Mouse (Mus musculus) intestine, embryonic 14.5 days (tissue): ENCODE measurements around the gene B4gat1. TPM values are rescaled to one million over a fixed set of nuclear protein-coding genes. Genes with fewer than 3 reads are reported as not detected.
A peak's percentile ranks its signal among the peaks of the same experiment; 100 is the strongest.

Experiments
- ATAC-seq: fragments of 200-750 bp; cut with Nextera tagmentation; replicated peaks from 2 replicates; pipeline ENCODE4 v1.8.0; 2017; ENCODE audit warnings: low read depth, moderate number of reproducible peaks, moderate TSS enrichment, moderate library complexity; ENCODE audit not compliant: low FRiP score, low TSS enrichment
- DNase-seq: peaks from one replicate; pipeline ENCODE4 v3.0.0-alpha.2; 2018; ENCODE audit warnings: low spot score
- H3K27ac ChIP-seq: fragments of 300-500 bp; sonication (generic); 2 replicates; pipeline ENCODE4 v1.5.1; 2014; ENCODE audit warnings: low read depth, mild to moderate bottlenecking, control low read depth
- H3K27me3 ChIP-seq: fragments of 300-500 bp; sonication (generic); replicated peaks from 2 replicates; pipeline ENCODE4 v1.6.1; 2014; ENCODE audit warnings: low read length, control low read depth; ENCODE audit not compliant: control insufficient read depth, insufficient read depth
- H3K36me3 ChIP-seq: fragments of 300-500 bp; sonication (generic); 2 replicates; pipeline ENCODE4 v1.6.1; 2014; ENCODE audit warnings: low read length, control low read depth; ENCODE audit not compliant: control insufficient read depth, insufficient read depth
- H3K4me1 ChIP-seq: fragments of 300-500 bp; sonication (generic); replicated peaks from 2 replicates; pipeline ENCODE4 v1.6.1; 2014; ENCODE audit warnings: low read length, control low read depth, mixed read lengths; ENCODE audit not compliant: control insufficient read depth, insufficient read depth
- H3K4me2 ChIP-seq: fragments of 300-500 bp; sonication (generic); 2 replicates; pipeline ENCODE4 v1.6.1; 2014; ENCODE audit warnings: low read length
- H3K4me3 ChIP-seq: fragments of 300-500 bp; sonication (generic); 2 replicates; pipeline ENCODE4 v1.5.1; 2014; ENCODE audit warnings: low read depth, low read length, control low read depth, mixed read lengths
- H3K9ac ChIP-seq: fragments of 300-500 bp; sonication (generic); 2 replicates; pipeline ENCODE4 v1.6.1; 2014; ENCODE audit warnings: mild to moderate bottlenecking, low read length
- H3K9me3 ChIP-seq: fragments of 300-500 bp; sonication (generic); 2 replicates; pipeline ENCODE4 v1.6.1; 2016; ENCODE audit warnings: low read length, control low read depth; ENCODE audit not compliant: control insufficient read depth
- WGBS: fragments of 180-500 bp; shearing (Covaris S2); extraction: QIAGEN DNeasy Blood & Tissue Kit; methylation state at CpG from one replicate; pipeline ENCODE4 v1.1.7; 2014; 5-methylcytosine and 5-hydroxymethylcytosine counted together
- polyA plus RNA-seq: library from polyadenylated mRNA; unstranded; fragments of >200 nt; fragmentation: Nextera tagmentation; extraction: Ambion mirVana; gene quantifications from 2 replicates; pipeline ENCODE4 v1.2.1, GENCODE M21; 2014

Gene B4gat1
- 39.1 and 45.2 TPM in 2 replicates for polyA plus RNA-seq

DNA sequence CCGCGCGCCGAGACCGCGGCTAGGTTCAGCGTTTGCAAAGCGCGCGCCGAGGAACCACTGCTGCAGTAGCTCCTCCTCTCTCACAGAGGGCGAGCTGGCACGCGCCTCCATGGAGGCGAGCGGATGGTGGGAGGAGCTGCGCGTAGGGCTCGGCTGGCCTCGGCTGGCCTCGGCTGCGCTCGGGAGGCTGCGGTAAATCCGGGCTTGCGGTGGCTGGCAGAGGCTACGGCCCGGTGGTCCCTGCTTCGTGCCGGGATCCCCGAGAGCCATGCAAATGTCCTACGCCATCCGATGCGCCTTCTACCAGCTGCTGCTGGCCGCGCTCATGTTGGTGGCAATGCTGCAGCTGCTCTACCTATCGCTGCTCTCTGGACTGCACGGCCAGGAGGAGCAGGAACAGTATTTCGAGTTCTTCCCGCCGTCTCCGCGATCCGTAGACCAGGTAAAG, at the start of gene B4gat1, which contains the start of gene AC124502.3:
Gene B4gat1 (plus strand): TSS at position 118 of the 448 bp plus-strand sequence.
Gene AC124502.3 (plus strand): TSS at position 183 of the 448 bp plus-strand sequence.
- Histone ChIP-seq H3K27me3 (no peaks in the 10 kb centered on the region), H3K4me2 (peak within 1 kb of the TSS; percentile 95), H3K9ac (peak within 1 kb of the TSS; percentile 69), H3K4me1 (peaks cover 16% of the 10 kb centered on the region), H3K27ac (peak within 1 kb of the TSS; percentile 90), H3K4me3 (peak within 1 kb of the TSS; percentile 95), H3K36me3 (0 out of 2 replicates have a peak, but pooled peaks cover 2% of the 10 kb centered on the region), H3K9me3 (no peaks in the 10 kb centered on the region)
- WGBS: 0% methylated on average over 43 of the region's 44 CpGs
- peak; percentile 91 for DNase-seq
- peak; percentile 86 for ATAC-seq

DNA sequence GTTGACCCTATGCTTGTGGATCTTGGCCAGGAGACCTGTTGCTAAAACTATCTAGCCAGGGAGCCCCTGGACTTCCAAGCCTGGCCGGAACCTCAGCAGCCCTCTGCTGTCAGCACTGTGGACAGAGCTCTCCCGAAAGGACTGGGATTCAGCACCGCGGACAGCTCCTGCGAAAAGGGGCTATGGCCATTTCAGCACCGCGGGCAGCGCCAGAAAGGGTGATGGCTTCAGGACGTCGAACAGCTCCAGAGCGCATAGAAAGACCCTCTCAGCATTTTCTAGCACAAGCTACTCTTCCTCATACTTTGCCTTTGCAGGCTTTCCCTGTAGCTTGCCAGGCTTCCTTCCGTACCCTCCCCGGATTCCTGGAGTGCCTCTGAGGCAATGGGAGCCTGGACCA, 49.6 kb upstream of the B4gat1 start:
- WGBS: 2% methylated on average over 13 of the region's 13 CpGs
- ATAC-seq: no peak

GRCm38 (mm10) chr19:4989434-4990255, 49.0 kb upstream of the B4gat1 start:
- H3K4me1 ChIP-seq: 0 out of 2 replicates have a peak, but pooled peaks cover 4% of the 10 kb centered on the region
- no peak overlapping the region for H3K9ac ChIP-seq
- no peak overlapping the region for H3K4me3 ChIP-seq
- no peak overlapping the region for H3K4me2 ChIP-seq
- H3K27ac ChIP-seq: no peak overlapping the region
- H3K27me3 ChIP-seq: peaks cover 47% of the 10 kb centered on the region
- no peaks in the 10 kb centered on the region for H3K9me3 ChIP-seq
- 20% methylated on average over 45 of the region's 47 CpGs for WGBS
- H3K36me3 ChIP-seq: no peaks in the 10 kb centered on the region
- ATAC-seq (no peak), DNase-seq (peak; percentile 63)

More for the DNA sequence above, 49.6 kb upstream of the B4gat1 start:
- Histone ChIP-seq H3K9ac (no peak overlapping the region), H3K27me3 (peaks cover 54% of the 10 kb centered on the region), H3K4me2 (no peak overlapping the region), H3K4me1 (0 out of 2 replicates have a peak, but pooled peaks cover 4% of the 10 kb centered on the region), H3K4me3 (no peak overlapping the region), H3K36me3 (no peaks in the 10 kb centered on the region), H3K27ac (no peak overlapping the region), H3K9me3 (no peaks in the 10 kb centered on the region)
- DNase-seq: peak; percentile 100

DNA sequence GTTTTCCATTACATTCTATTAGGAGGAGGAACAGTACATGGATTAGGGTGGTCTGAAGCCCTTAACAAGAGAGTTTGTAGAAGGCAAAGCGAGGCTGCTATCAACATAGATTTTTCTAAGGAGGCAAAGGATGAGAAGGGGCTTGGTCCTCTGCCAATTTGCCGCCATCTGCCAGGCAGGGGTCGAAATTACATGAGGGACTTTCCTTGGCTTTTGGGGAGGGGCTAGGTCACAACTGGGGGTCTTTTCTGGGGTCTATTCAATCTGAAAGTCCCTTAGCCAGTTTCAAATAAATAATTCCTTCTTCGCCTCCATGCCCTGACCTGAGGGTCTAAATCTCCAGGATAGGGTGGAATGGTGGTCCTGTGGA, 48.4 kb upstream of the B4gat1 start, which contains the start of gene Npas4:
Gene Npas4 (minus strand): TSS at position 61 of the 370 bp plus-strand sequence.
- no peak within 1 kb of the TSS for H3K9ac ChIP-seq
- peak within 1 kb of the TSS; percentile 15; the same call in 1 of the 2 replicates for H3K4me3 ChIP-seq
- H3K9me3 ChIP-seq: no peaks in the 10 kb centered on the region
- H3K36me3 ChIP-seq: no peaks in the 10 kb centered on the region
- no peak within 1 kb of the TSS for H3K27ac ChIP-seq
- DNase-seq (no peak), ATAC-seq (no peak)
- 0 out of 2 replicates have a peak, but pooled peaks cover 4% of the 10 kb centered on the region for H3K4me1 ChIP-seq
- peaks cover 42% of the 10 kb centered on the region for H3K27me3 ChIP-seq
- WGBS: 19% methylated on average over 4 of the region's 4 CpGs
- H3K4me2 ChIP-seq: peak within 1 kb of the TSS; percentile 20

DNA sequence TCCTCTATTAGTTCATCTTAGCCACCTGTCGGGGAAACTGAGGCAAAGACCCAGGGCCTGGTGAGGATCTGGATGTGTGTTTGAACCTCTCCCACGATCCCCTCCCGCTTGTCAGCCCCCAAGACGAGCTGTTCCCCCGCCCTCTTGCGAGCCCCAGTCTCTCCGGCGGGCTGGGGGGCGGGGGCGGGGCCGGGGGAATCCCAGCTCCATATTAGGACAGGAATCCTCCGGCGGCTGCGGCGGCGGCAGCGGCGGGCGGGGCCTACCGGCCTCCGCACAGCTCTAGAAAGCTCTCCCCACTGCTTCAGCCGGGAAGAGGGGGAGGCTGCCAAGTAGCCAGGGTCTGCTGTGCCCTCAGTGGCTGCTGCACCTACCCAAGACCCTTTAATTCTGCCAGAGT, 47.9 kb upstream of the B4gat1 start:
- Histone ChIP-seq H3K4me2 (peak overlapping the region; percentile 20), H3K9ac (no peak overlapping the region), H3K36me3 (no peaks in the 10 kb centered on the region), H3K27ac (no peak overlapping the region), H3K4me3 (peak overlapping the region; percentile 15; the same call in 1 of the 2 replicates), H3K27me3 (peaks cover 37% of the 10 kb centered on the region), H3K4me1 (0 out of 2 replicates have a peak, but pooled peaks cover 4% of the 10 kb centered on the region), H3K9me3 (no peaks in the 10 kb centered on the region)
- no peak for ATAC-seq
- WGBS: 2% methylated on average over 21 of the region's 22 CpGs
- no peak for DNase-seq

GRCm38 (mm10) chr19:4992371-4992770, 46.3 kb upstream of the B4gat1 start:
- WGBS: 18% methylated on average over 8 of the region's 8 CpGs
- peaks cover 31% of the 10 kb centered on the region for H3K27me3 ChIP-seq
- H3K9ac ChIP-seq: no peak overlapping the region
- no peak overlapping the region for H3K4me2 ChIP-seq
- H3K4me3 ChIP-seq: no peak overlapping the region
- no peaks in the 10 kb centered on the region for H3K36me3 ChIP-seq
- H3K4me1 ChIP-seq: 0 out of 2 replicates have a peak, but pooled peaks cover 4% of the 10 kb centered on the region
- DNase-seq (peak; percentile 66), ATAC-seq (no peak)
- no peaks in the 10 kb centered on the region for H3K9me3 ChIP-seq
- H3K27ac ChIP-seq: no peak overlapping the region

- Histone ChIP-seq H3K4me1 (0 out of 2 replicates have a peak, but pooled peaks cover 4% of the 10 kb centered on the region), H3K9me3 (no peaks in the 10 kb centered on the region), H3K9ac (no peak overlapping the region), H3K4me2 (no peak overlapping the region), H3K27ac (no peak overlapping the region), H3K27me3 (peaks cover 31% of the 10 kb centered on the region), H3K4me3 (no peak overlapping the region), H3K36me3 (no peaks in the 10 kb centered on the region)
- 3% methylated on average over 9 of the region's 9 CpGs for WGBS
- ATAC-seq (no peak), DNase-seq (peak; percentile 57)
These were observed 45.7 kb upstream of the B4gat1 start for GRCm38 (mm10) chr19:4992904-4993303.

GRCm38 (mm10) chr19:4994043-4994442, 44.6 kb upstream of the B4gat1 start:
- 0 out of 2 replicates have a peak, but pooled peaks cover 4% of the 10 kb centered on the region for H3K4me1 ChIP-seq
- no peaks in the 10 kb centered on the region for H3K36me3 ChIP-seq
- H3K4me2 ChIP-seq: no peak overlapping the region
- H3K9me3 ChIP-seq: no peaks in the 10 kb centered on the region
- no peak overlapping the region for H3K4me3 ChIP-seq
- ATAC-seq (no peak), DNase-seq (no peak)
- H3K9ac ChIP-seq: no peak overlapping the region
- peaks cover 31% of the 10 kb centered on the region for H3K27me3 ChIP-seq
- WGBS: 58% methylated on average over 5 of the region's 5 CpGs
- no peak overlapping the region for H3K27ac ChIP-seq
